In the genomic region with DNA sequence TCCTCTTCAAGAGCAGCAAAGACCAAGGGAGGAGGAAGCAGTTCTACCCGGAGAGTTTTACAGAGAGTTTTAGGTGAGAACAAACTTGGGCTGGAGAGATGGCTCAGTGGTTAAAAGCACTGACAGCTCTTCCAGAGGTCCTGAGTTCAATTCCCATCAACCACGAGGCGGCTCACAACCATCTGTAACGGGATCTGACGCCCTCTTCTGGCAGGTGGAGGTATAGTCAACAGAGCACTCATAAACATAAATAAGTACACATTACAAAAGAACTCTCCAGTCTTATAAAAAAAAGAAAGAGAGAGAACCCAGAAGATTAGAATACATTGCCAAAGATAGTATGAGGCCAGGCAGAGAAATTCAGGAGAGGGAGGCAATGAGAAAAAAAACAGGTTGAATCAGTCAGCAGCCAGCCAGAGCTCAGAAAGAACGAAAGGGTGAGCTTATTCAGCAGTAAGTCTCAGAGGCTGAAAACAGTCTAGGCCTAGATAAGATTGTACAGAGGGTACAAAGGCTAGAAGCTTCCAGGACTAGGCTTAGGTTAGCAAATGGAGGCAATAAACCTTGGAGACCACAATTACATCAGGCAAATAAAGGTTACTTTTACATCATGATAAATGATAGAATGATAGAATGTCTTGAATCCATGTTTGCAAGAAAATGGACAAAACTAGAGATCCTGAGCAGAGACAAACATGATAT, we compare ENCODE assay signal across 30 mouse cellular contexts. TPM values are rescaled to one million over a fixed set of nuclear protein-coding genes. Genes with fewer than 3 reads are reported as not detected.
DNase-seq lines count a peak whose midpoint lies in the region; ATAC-seq and TF ChIP-seq lines count a peak whose summit lies in the region.
"Had no signal": no experiment of that assay in that cellular context is flagged by ENCODE, and none has a peak within 500 bp of the region (broad histone marks: within the 10 kb centered on the region; RNA-seq: fewer than 3 reads in every experiment).

No protein-coding gene starts in this region.

- WGBS in liver, postnatal 0 days (ENCODE audit: insufficient replicate concordance): 59% methylated on average over 6 of the region's 6 CpGs
- 58% methylated on average over 6 of the region's 6 CpGs for WGBS in intestine, embryonic 15.5 days
- WGBS in forebrain, embryonic 11.5 days: 63% methylated on average over 6 of the region's 6 CpGs

- no peak overlapping the region for H3K9ac ChIP-seq in liver, postnatal 0 days (replicated peaks)
- no peak overlapping the region for H3K9ac ChIP-seq in intestine, embryonic 15.5 days
- H3K9ac ChIP-seq in forebrain, embryonic 11.5 days (ENCODE audit: low read length): no peak overlapping the region
- H3K9ac ChIP-seq: embryonic facial prominence, embryonic 12.5 days; forebrain, embryonic 15.5 days; hindbrain, embryonic 14.5 days; liver, embryonic 15.5 days; lung, embryonic 15.5 days; midbrain, embryonic 15.5 days; neural tube, embryonic 15.5 days had no signal

- no peak for DNase-seq in liver, postnatal 0 days
- no peak for DNase-seq in liver
- DNase-seq in NIH3T3 (ENCODE audit: low read depth): peak; percentile 34
- DNase-seq in embryo, embryonic 10 days (ENCODE audit: low spot score): no peak
- no peak for DNase-seq in heart, adult 11 months
- DNase-seq in forebrain, embryonic 11.5 days (ENCODE audit: low spot score): no peak
- DNase-seq: adrenal gland, adult 2 months; adrenal gland, postnatal 36 days; cerebellum, adult 2 months; cerebellum, postnatal 14 days; heart, postnatal 36 days; kidney, adult 8-10 months; layer of hippocampus, adult 9-11 months; retina, postnatal 1 day; right cerebral cortex, postnatal 14 days; thymus, postnatal 4 days had no signal

- no peak overlapping the region for H3K27ac ChIP-seq in liver, postnatal 0 days (ENCODE audit: low read depth)
- H3K27ac ChIP-seq in intestine, embryonic 15.5 days: 0 out of 2 replicates have a peak overlapping the region, but pooled peaks have one; percentile 48
- H3K27ac ChIP-seq in forebrain, embryonic 11.5 days (ENCODE audit: low read depth, low read length): no peak overlapping the region
- H3K27ac ChIP-seq: embryonic facial prominence, embryonic 12.5 days; forebrain, embryonic 15.5 days; heart, embryonic 10.5 days; hindbrain, embryonic 14.5 days; kidney, postnatal 0 days; liver, embryonic 15.5 days; lung, embryonic 15.5 days; midbrain, embryonic 10.5 days; midbrain, embryonic 15.5 days; neural tube, embryonic 15.5 days had no signal

- TF ChIP-seq EP300 in liver, postnatal 0 days (IDR thresholded peaks at IDR 0.05; ENCODE audit: low read depth): no peak

- no peak for ATAC-seq in liver, postnatal 0 days
- peak; percentile 58 for ATAC-seq in intestine, embryonic 15.5 days
- no peak for ATAC-seq in forebrain, embryonic 11.5 days (replicated peaks; ENCODE audit: low FRiP score)
- ATAC-seq: activated CD4-positive, CD25-positive, alpha-beta regulatory T cell, adult 4 months; CD4-positive, CD25-positive, alpha-beta regulatory T cell, adult 4 months; forebrain, embryonic 15.5 days; inflammation-experienced regulatory T-cells, adult 6 months; midbrain, embryonic 15.5 days had no signal

- 0 out of 2 replicates have a peak, but pooled peaks have one; percentile 22 for TF ChIP-seq CTCF in liver, postnatal 0 days (IDR thresholded peaks at IDR 0.05; ENCODE audit: low read depth)

- H3K4me2 ChIP-seq in liver, postnatal 0 days (ENCODE audit: low read depth, low read length): no peak overlapping the region
- H3K4me2 ChIP-seq in intestine, embryonic 15.5 days (replicated peaks): no peak overlapping the region
- no peak overlapping the region for H3K4me2 ChIP-seq in forebrain, embryonic 11.5 days (ENCODE audit: low read depth, low read length, severe bottlenecking)
- H3K4me2 ChIP-seq: embryonic facial prominence, embryonic 12.5 days; forebrain, embryonic 15.5 days; hindbrain, embryonic 14.5 days; liver, embryonic 15.5 days; lung, embryonic 15.5 days; midbrain, embryonic 15.5 days; neural tube, embryonic 15.5 days had no signal

- H3K9me3 ChIP-seq in liver, postnatal 0 days (ENCODE audit: low read length): no peaks in the 10 kb centered on the region; the same call in 1 of the 2 replicates
- no peaks in the 10 kb centered on the region for H3K9me3 ChIP-seq in intestine, embryonic 15.5 days
- H3K9me3 ChIP-seq in forebrain, embryonic 11.5 days (ENCODE audit: control insufficient read depth, low read length): no peaks in the 10 kb centered on the region; the same call in 1 of the 2 replicates
- H3K9me3 ChIP-seq: embryonic facial prominence, embryonic 12.5 days; forebrain, embryonic 15.5 days; liver, embryonic 15.5 days; lung, embryonic 15.5 days; midbrain, embryonic 15.5 days; neural tube, embryonic 15.5 days had no signal

- peaks cover 5% of the 10 kb centered on the region; the same call in 1 of the 2 replicates for H3K4me1 ChIP-seq in liver, postnatal 0 days (ENCODE audit: insufficient read depth)
- H3K4me1 ChIP-seq in intestine, embryonic 15.5 days (replicated peaks): peaks cover 19% of the 10 kb centered on the region
- no peaks in the 10 kb centered on the region for H3K4me1 ChIP-seq in forebrain, embryonic 11.5 days (replicated peaks; ENCODE audit: control insufficient read depth, insufficient read depth, low read length)
- H3K4me1 ChIP-seq: forebrain, embryonic 15.5 days; midbrain, embryonic 15.5 days had no signal

- no peak overlapping the region for H3K4me3 ChIP-seq in liver, postnatal 0 days (ENCODE audit: low read depth, low read length)
- no peak overlapping the region for H3K4me3 ChIP-seq in intestine, embryonic 15.5 days (replicated peaks)
- no peak overlapping the region for H3K4me3 ChIP-seq in forebrain, embryonic 11.5 days (ENCODE audit: low read depth, low read length)
- H3K4me3 ChIP-seq: embryonic facial prominence, embryonic 12.5 days; forebrain, embryonic 15.5 days; heart, embryonic 10.5 days; liver, embryonic 15.5 days; lung, embryonic 15.5 days; midbrain, embryonic 10.5 days; midbrain, embryonic 15.5 days; neural tube, embryonic 15.5 days had no signal

- no peaks in the 10 kb centered on the region for H3K27me3 ChIP-seq in liver, postnatal 0 days (ENCODE audit: insufficient read depth, low read length)
- no peaks in the 10 kb centered on the region for H3K27me3 ChIP-seq in intestine, embryonic 15.5 days (replicated peaks)
- H3K27me3 ChIP-seq in forebrain, embryonic 11.5 days (ENCODE audit: control insufficient read depth, insufficient read depth, low read length): no peaks in the 10 kb centered on the region
- H3K27me3 ChIP-seq: embryonic facial prominence, embryonic 12.5 days; forebrain, embryonic 15.5 days; liver, embryonic 15.5 days; lung, embryonic 15.5 days; midbrain, embryonic 15.5 days; neural tube, embryonic 15.5 days had no signal

- no peaks in the 10 kb centered on the region for H3K36me3 ChIP-seq in liver, postnatal 0 days (replicated peaks; ENCODE audit: insufficient read depth, low read length)
- H3K36me3 ChIP-seq in intestine, embryonic 15.5 days: no peaks in the 10 kb centered on the region
- no peaks in the 10 kb centered on the region for H3K36me3 ChIP-seq in forebrain, embryonic 11.5 days (ENCODE audit: control insufficient read depth, insufficient read depth, low read length)
- H3K36me3 ChIP-seq: embryonic facial prominence, embryonic 12.5 days; forebrain, embryonic 15.5 days; heart, embryonic 10.5 days; liver, embryonic 15.5 days; lung, embryonic 15.5 days; midbrain, embryonic 10.5 days; midbrain, embryonic 15.5 days; neural tube, embryonic 15.5 days had no signal

RNA-seq across cellular contexts. Expression of gene Pcif1, which starts 7.4 kb away (rescaled TPM):
- 38.4 and 38.6 TPM in 2 replicates for polyA plus RNA-seq in liver, postnatal 0 days (2015; fragmentation: Nextera tagmentation; extraction: Ambion mirVana)
- polyA plus RNA-seq in intestine, embryonic 15.5 days (2015; fragmentation: Nextera tagmentation; extraction: Ambion mirVana): 63.6 and 65.5 TPM in 2 replicates
- polyA plus RNA-seq in forebrain, embryonic 11.5 days (2014; fragmentation: Nextera tagmentation; extraction: Ambion mirVana): 81.9 and 84.5 TPM in 2 replicates

RNA-seq across cellular contexts. Expression of gene Pltp, which starts 14.2 kb away (rescaled TPM):
- 33.4 and 35.3 TPM in 2 replicates for polyA plus RNA-seq in liver, postnatal 0 days (2015; fragmentation: Nextera tagmentation; extraction: Ambion mirVana)
- polyA plus RNA-seq in intestine, embryonic 15.5 days (2015; fragmentation: Nextera tagmentation; extraction: Ambion mirVana): 28.7 and 29.5 TPM in 2 replicates
- 43.2 and 50.1 TPM in 2 replicates for polyA plus RNA-seq in forebrain, embryonic 11.5 days (2014; fragmentation: Nextera tagmentation; extraction: Ambion mirVana)

RNA-seq across cellular contexts. Expression of gene Neurl2, which starts 38.5 kb away (rescaled TPM):
- 2.5 and 3.1 TPM in 2 replicates for polyA plus RNA-seq in liver, postnatal 0 days (2015; fragmentation: Nextera tagmentation; extraction: Ambion mirVana)
- 6.8 and 7.4 TPM in 2 replicates for polyA plus RNA-seq in intestine, embryonic 15.5 days (2015; fragmentation: Nextera tagmentation; extraction: Ambion mirVana)
- 3.2 and 4.5 TPM in 2 replicates for polyA plus RNA-seq in forebrain, embryonic 11.5 days (2014; fragmentation: Nextera tagmentation; extraction: Ambion mirVana)

RNA-seq across cellular contexts. Expression of gene Ctsa, which starts 39.1 kb away (rescaled TPM):
- polyA plus RNA-seq in liver, postnatal 0 days (2015; fragmentation: Nextera tagmentation; extraction: Ambion mirVana): 101 and 109 TPM in 2 replicates
- 266 and 277 TPM in 2 replicates for polyA plus RNA-seq in intestine, embryonic 15.5 days (2015; fragmentation: Nextera tagmentation; extraction: Ambion mirVana)
- 82.4 and 83.3 TPM in 2 replicates for polyA plus RNA-seq in forebrain, embryonic 11.5 days (2014; fragmentation: Nextera tagmentation; extraction: Ambion mirVana)

RNA-seq across cellular contexts. Expression of gene Zfp335, which starts 39.8 kb away (rescaled TPM):
- polyA plus RNA-seq in liver, postnatal 0 days (2015; fragmentation: Nextera tagmentation; extraction: Ambion mirVana): 2.1 and 2.5 TPM in 2 replicates
- polyA plus RNA-seq in intestine, embryonic 15.5 days (2015; fragmentation: Nextera tagmentation; extraction: Ambion mirVana): 10.7 and 11.3 TPM in 2 replicates
- polyA plus RNA-seq in forebrain, embryonic 11.5 days (2014; fragmentation: Nextera tagmentation; extraction: Ambion mirVana): 18.0 TPM in 2 replicates
